Mouse (Mus musculus): ENCODE measurements at regions not wholly inside any gene's neighbourhood (a gene's known extent, or its start where the extent isn't known, plus 50 kb on each side); places are given as distances from the start of the nearest gene placed in this dataset.

DNA sequence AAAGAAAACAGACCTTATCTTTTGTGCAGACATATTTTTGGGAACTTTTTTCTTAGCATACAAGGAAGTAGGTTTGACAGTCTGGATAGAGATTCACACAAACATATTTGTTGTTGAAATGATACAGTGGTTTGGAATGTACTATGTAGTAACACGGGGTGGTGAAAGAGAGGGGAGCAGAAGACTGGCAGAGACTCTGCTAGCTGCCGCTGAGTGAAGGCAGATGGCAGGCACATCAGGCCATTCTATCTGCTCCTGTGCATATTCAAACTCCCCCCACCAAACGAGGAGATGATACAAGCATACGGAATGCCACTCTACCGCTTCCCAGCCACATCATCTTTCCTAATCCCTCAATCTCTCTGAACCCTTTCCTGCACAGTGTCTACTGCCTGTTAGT lies 279.1 kb upstream of the Spred2 start:
- DNase-seq (ENCODE audit: low read depth), result peak; percentile 17
- no peak for TF ChIP-seq POLR2A (IDR thresholded peaks at IDR 0.05; ENCODE audit: borderline replicate concordance, extremely low read depth, insufficient read depth, insufficient read length, poor library complexity, severe bottlenecking)
- no peak for TF ChIP-seq CTCF (IDR thresholded peaks at IDR 0.05; ENCODE audit: borderline replicate concordance, extremely low read depth, insufficient read depth, insufficient read length)

DNA sequence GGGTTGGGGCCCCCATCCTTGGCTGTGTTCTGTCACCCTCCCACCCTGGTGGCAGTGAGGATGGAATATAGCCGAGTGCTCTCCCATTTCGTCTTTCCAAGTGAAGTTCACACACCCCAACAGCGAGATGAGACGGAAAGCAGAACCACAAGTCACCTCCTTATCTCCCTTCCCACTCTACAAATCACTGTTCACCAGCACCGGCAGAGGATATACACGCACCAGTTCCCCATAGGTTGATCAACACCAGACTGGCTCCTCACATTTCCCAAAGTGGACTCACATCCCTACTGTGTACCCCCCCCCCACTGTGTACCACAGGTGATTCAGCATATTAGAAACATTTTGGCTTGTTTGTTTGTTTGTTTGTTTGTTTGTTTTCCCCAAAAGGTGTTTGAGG lies 272.7 kb upstream of the Spred2 start:
- no peak for DNase-seq (ENCODE audit: low read depth)
- TF ChIP-seq POLR2A (IDR thresholded peaks at IDR 0.05; ENCODE audit: borderline replicate concordance, extremely low read depth, insufficient read depth, insufficient read length, poor library complexity, severe bottlenecking) (no peak), CTCF (IDR thresholded peaks at IDR 0.05; ENCODE audit: borderline replicate concordance, extremely low read depth, insufficient read depth, insufficient read length) (no peak)

GRCm38 (mm10) chr11:19651929-19652328 lies 272.2 kb upstream of the Spred2 start:
- no peak for TF ChIP-seq CTCF (IDR thresholded peaks at IDR 0.05; ENCODE audit: borderline replicate concordance, extremely low read depth, insufficient read depth, insufficient read length)
- TF ChIP-seq POLR2A (IDR thresholded peaks at IDR 0.05; ENCODE audit: borderline replicate concordance, extremely low read depth, insufficient read depth, insufficient read length, poor library complexity, severe bottlenecking), result no peak
- no peak for DNase-seq (ENCODE audit: low read depth)

GRCm38 (mm10) chr11:19659511-19659910 lies 264.7 kb upstream of the Spred2 start:
- TF ChIP-seq CTCF (IDR thresholded peaks at IDR 0.05; ENCODE audit: borderline replicate concordance, extremely low read depth, insufficient read depth, insufficient read length) (no peak), POLR2A (IDR thresholded peaks at IDR 0.05; ENCODE audit: borderline replicate concordance, extremely low read depth, insufficient read depth, insufficient read length, poor library complexity, severe bottlenecking) (no peak)
- no peak for DNase-seq (ENCODE audit: low read depth)

GRCm38 (mm10) chr11:19666732-19667131 lies 257.4 kb upstream of the Spred2 start:
- no peak for TF ChIP-seq CTCF (IDR thresholded peaks at IDR 0.05; ENCODE audit: borderline replicate concordance, extremely low read depth, insufficient read depth, insufficient read length)
- TF ChIP-seq POLR2A (IDR thresholded peaks at IDR 0.05; ENCODE audit: borderline replicate concordance, extremely low read depth, insufficient read depth, insufficient read length, poor library complexity, severe bottlenecking), result no peak

GRCm38 (mm10) chr11:19670853-19671530 lies 253.2 kb upstream of the Spred2 start:
- peak; percentile 55 for DNase-seq (ENCODE audit: low read depth)
- TF ChIP-seq CTCF (IDR thresholded peaks at IDR 0.05; ENCODE audit: borderline replicate concordance, extremely low read depth, insufficient read depth, insufficient read length), result peak; percentile 42; the same call in 1 of the 2 replicates
- TF ChIP-seq POLR2A (IDR thresholded peaks at IDR 0.05; ENCODE audit: borderline replicate concordance, extremely low read depth, insufficient read depth, insufficient read length, poor library complexity, severe bottlenecking), result no peak

More at GRCm38 (mm10) chr11:19666732-19667131, 257.4 kb upstream of the Spred2 start:
- DNase-seq (ENCODE audit: low read depth), result no peak

DNA sequence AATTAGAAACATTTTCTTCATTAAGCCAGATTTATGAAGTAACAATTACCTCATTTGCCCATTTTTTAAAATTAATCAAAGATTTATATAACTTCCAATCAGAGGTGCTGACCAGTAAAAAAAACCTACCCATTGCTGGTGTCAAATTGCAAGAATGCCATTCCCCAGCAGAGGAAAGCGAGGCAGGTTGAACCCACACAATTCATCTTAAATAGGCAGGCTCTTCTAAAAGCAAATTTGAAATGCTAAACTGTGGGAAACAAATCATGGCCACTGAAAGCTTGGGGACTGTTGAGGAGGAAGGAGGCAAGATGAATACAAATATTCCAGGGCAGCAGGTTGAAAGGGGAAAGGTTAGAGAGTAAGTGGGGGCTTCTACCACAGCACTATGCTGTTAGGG lies 251.2 kb upstream of the Spred2 start:
- DNase-seq (ENCODE audit: low read depth), result no peak
- TF ChIP-seq POLR2A (IDR thresholded peaks at IDR 0.05; ENCODE audit: borderline replicate concordance, extremely low read depth, insufficient read depth, insufficient read length, poor library complexity, severe bottlenecking) (no peak), CTCF (IDR thresholded peaks at IDR 0.05; ENCODE audit: borderline replicate concordance, extremely low read depth, insufficient read depth, insufficient read length) (no peak)

GRCm38 (mm10) chr11:19676514-19676913 lies 247.7 kb upstream of the Spred2 start:
- TF ChIP-seq POLR2A (IDR thresholded peaks at IDR 0.05; ENCODE audit: borderline replicate concordance, extremely low read depth, insufficient read depth, insufficient read length, poor library complexity, severe bottlenecking), result no peak
- TF ChIP-seq CTCF (IDR thresholded peaks at IDR 0.05; ENCODE audit: borderline replicate concordance, extremely low read depth, insufficient read depth, insufficient read length), result no peak
- no peak for DNase-seq (ENCODE audit: low read depth)

GRCm38 (mm10) chr11:19679041-19679440 lies 245.1 kb upstream of the Spred2 start:
- no peak for TF ChIP-seq POLR2A (IDR thresholded peaks at IDR 0.05; ENCODE audit: borderline replicate concordance, extremely low read depth, insufficient read depth, insufficient read length, poor library complexity, severe bottlenecking)
- no peak for TF ChIP-seq CTCF (IDR thresholded peaks at IDR 0.05; ENCODE audit: borderline replicate concordance, extremely low read depth, insufficient read depth, insufficient read length)
- DNase-seq (ENCODE audit: low read depth), result peak; percentile 66

- peak; percentile 39 for DNase-seq (ENCODE audit: low read depth)
- TF ChIP-seq POLR2A (IDR thresholded peaks at IDR 0.05; ENCODE audit: borderline replicate concordance, extremely low read depth, insufficient read depth, insufficient read length, poor library complexity, severe bottlenecking), result no peak
- TF ChIP-seq CTCF (IDR thresholded peaks at IDR 0.05; ENCODE audit: borderline replicate concordance, extremely low read depth, insufficient read depth, insufficient read length), result no peak
Observed at GRCm38 (mm10) chr11:19679669-19680068, 244.5 kb upstream of the Spred2 start.

- DNase-seq (ENCODE audit: low read depth), result peak; percentile 4
- no peak for TF ChIP-seq CTCF (IDR thresholded peaks at IDR 0.05; ENCODE audit: borderline replicate concordance, extremely low read depth, insufficient read depth, insufficient read length)
- no peak for TF ChIP-seq POLR2A (IDR thresholded peaks at IDR 0.05; ENCODE audit: borderline replicate concordance, extremely low read depth, insufficient read depth, insufficient read length, poor library complexity, severe bottlenecking)
Observed at GRCm38 (mm10) chr11:19701198-19701597, 223.0 kb upstream of the Spred2 start.

- TF ChIP-seq POLR2A (IDR thresholded peaks at IDR 0.05; ENCODE audit: borderline replicate concordance, extremely low read depth, insufficient read depth, insufficient read length, poor library complexity, severe bottlenecking) (no peak), CTCF (IDR thresholded peaks at IDR 0.05; ENCODE audit: borderline replicate concordance, extremely low read depth, insufficient read depth, insufficient read length) (no peak)
- DNase-seq (ENCODE audit: low read depth), result no peak
Observed at GRCm38 (mm10) chr11:19708821-19709220, 215.4 kb upstream of the Spred2 start.

All from brain, embryonic 14.5 days (tissue).